Mouse (Mus musculus): Measurements from ENCODE around the gene Gm9573. TPM values are rescaled to one million over a fixed set of nuclear protein-coding genes. Genes with fewer than 3 reads are reported as not detected.
A peak's percentile ranks its signal among the peaks of the same experiment; 100 is the strongest.

The Gm9573 gene
- polyA plus RNA-seq, 1 experiment from 2014 or later = not detected

GRCm38 (mm10) chr17:35639352-35639751 is 12.9 kb upstream of the Gm9573 start:
- Histone ChIP-seq H3K36me3 (no peaks in the 10 kb centered on the region), H3K27me3 (peaks cover 17% of the 10 kb centered on the region), H3K27ac (peak overlapping the region; percentile 52), H3K9me3 (replicated peaks) (no peaks in the 10 kb centered on the region), H3K4me1 (replicated peaks) (peaks cover 14% of the 10 kb centered on the region), H3K9ac (no peak overlapping the region), H3K4me2 (peak overlapping the region; percentile 42), H3K4me3 (peak overlapping the region; percentile 19)
- ATAC-seq (replicated peaks; ENCODE audit: insufficient number of reproducible peaks, insufficient read depth, low FRiP score, low read depth) = no peak
- WGBS = 30% methylated on average over 6 of the region's 6 CpGs

- peaks cover 10% of the 10 kb centered on the region for H3K27me3 ChIP-seq
- H3K4me1 ChIP-seq (replicated peaks) = peaks cover 16% of the 10 kb centered on the region
- H3K36me3 ChIP-seq = no peaks in the 10 kb centered on the region
- 16% methylated on average over 14 of the region's 14 CpGs for WGBS
- H3K9me3 ChIP-seq (replicated peaks) = no peaks in the 10 kb centered on the region
- H3K9ac ChIP-seq = no peak overlapping the region
- peak overlapping the region; percentile 19 for H3K4me3 ChIP-seq
- peak overlapping the region; percentile 52 for H3K27ac ChIP-seq
- H3K4me2 ChIP-seq = peak overlapping the region; percentile 42
- ATAC-seq (replicated peaks; ENCODE audit: insufficient number of reproducible peaks, insufficient read depth, low FRiP score, low read depth) = peak; percentile 91
These were observed 12.2 kb upstream of the Gm9573 start for GRCm38 (mm10) chr17:35638475-35639190.

GRCm38 (mm10) chr17:35636363-35636762 is 9.9 kb upstream of the Gm9573 start:
- no peak overlapping the region for H3K4me3 ChIP-seq
- H3K4me2 ChIP-seq = peak overlapping the region; percentile 85
- no peak overlapping the region for H3K9ac ChIP-seq
- WGBS = 31% methylated on average over 5 of the region's 5 CpGs
- no peaks in the 10 kb centered on the region for H3K9me3 ChIP-seq (replicated peaks)
- no peaks in the 10 kb centered on the region for H3K36me3 ChIP-seq
- ATAC-seq (replicated peaks; ENCODE audit: insufficient number of reproducible peaks, insufficient read depth, low FRiP score, low read depth) = no peak
- H3K27ac ChIP-seq = no peak overlapping the region
- H3K4me1 ChIP-seq (replicated peaks) = peaks cover 16% of the 10 kb centered on the region
- peaks cover 5% of the 10 kb centered on the region for H3K27me3 ChIP-seq

- ATAC-seq (replicated peaks; ENCODE audit: insufficient number of reproducible peaks, insufficient read depth, low FRiP score, low read depth) = no peak
- 2% methylated on average over 15 of the region's 15 CpGs for WGBS
These were observed 9.3 kb upstream of the Gm9573 start for GRCm38 (mm10) chr17:35635699-35636111.

GRCm38 (mm10) chr17:35635202-35635601 is 8.8 kb upstream of the Gm9573 start:
- peaks cover 16% of the 10 kb centered on the region for H3K4me1 ChIP-seq (replicated peaks)
- H3K27ac ChIP-seq = no peak overlapping the region
- no peaks in the 10 kb centered on the region for H3K9me3 ChIP-seq (replicated peaks)
- no peak for ATAC-seq (replicated peaks; ENCODE audit: insufficient number of reproducible peaks, insufficient read depth, low FRiP score, low read depth)
- H3K27me3 ChIP-seq = peaks cover 3% of the 10 kb centered on the region
- H3K36me3 ChIP-seq = no peaks in the 10 kb centered on the region
- no peak overlapping the region for H3K9ac ChIP-seq
- no peak overlapping the region for H3K4me2 ChIP-seq
- no peak overlapping the region for H3K4me3 ChIP-seq
- WGBS = 69% methylated on average over 3 of the region's 3 CpGs

More at GRCm38 (mm10) chr17:35635699-35636111, 9.3 kb upstream of the Gm9573 start:
- Histone ChIP-seq H3K27me3 (peaks cover 3% of the 10 kb centered on the region), H3K9me3 (replicated peaks) (no peaks in the 10 kb centered on the region), H3K9ac (peak overlapping the region; percentile 48; the same call in 1 of the 2 replicates), H3K4me1 (replicated peaks) (peaks cover 16% of the 10 kb centered on the region), H3K4me3 (peak overlapping the region; percentile 53), H3K4me2 (peak overlapping the region; percentile 85), H3K36me3 (no peaks in the 10 kb centered on the region), H3K27ac (no peak overlapping the region)

DNA sequence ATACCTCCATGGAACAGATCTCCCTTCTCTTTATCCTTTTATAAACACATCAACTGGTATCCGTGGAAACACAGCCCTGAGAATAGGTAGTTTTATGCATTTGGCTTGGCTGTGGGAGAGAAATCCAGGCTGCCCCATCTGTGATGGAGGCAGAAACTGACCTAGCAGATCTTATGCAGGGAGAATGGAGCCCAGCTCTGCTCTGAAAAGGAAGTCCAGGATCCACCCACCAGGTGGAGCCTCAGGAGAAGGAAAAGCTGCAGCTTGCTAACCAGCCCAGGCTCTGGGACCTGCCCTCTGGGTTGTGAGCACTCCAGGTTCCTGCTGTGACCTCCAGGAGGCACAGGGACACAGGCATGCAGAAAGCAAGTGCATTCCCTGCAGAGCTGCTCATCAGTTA is 7.6 kb upstream of the Gm9573 start:
- Histone ChIP-seq H3K27ac (no peak overlapping the region), H3K4me3 (no peak overlapping the region), H3K36me3 (no peaks in the 10 kb centered on the region), H3K27me3 (peaks cover 3% of the 10 kb centered on the region), H3K9me3 (replicated peaks) (no peaks in the 10 kb centered on the region), H3K4me1 (replicated peaks) (peaks cover 9% of the 10 kb centered on the region), H3K9ac (no peak overlapping the region), H3K4me2 (no peak overlapping the region)
- WGBS = 12% methylated on average over 1 of the region's 1 CpGs
- no peak for ATAC-seq (replicated peaks; ENCODE audit: insufficient number of reproducible peaks, insufficient read depth, low FRiP score, low read depth)

DNA sequence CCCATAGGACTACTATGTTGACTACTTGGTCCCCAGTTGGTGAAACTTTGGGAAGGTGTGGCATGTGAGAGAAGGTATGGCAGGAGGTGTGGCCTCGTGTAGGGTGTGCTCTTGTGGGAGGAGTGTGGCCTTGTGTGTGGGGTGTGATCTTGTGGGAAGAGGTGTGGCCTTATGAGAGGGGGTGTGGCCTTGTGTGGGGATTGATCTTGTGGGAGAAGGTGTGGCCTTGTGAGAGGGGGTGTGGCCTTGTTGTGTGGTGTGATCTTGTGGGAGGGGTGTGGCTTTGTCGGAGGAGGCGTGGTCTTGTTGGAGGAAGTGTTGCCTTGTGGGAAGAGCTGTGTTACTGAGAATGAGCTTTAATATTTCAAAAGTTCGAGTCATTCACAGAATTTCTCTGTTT is 9.3 kb downstream of the Gm9573 start:
- Histone ChIP-seq H3K4me3 (no peak overlapping the region), H3K27ac (no peak overlapping the region), H3K4me1 (replicated peaks) (no peaks in the 10 kb centered on the region), H3K27me3 (peaks cover 4% of the 10 kb centered on the region; the same call in 1 of the 2 replicates), H3K4me2 (no peak overlapping the region), H3K36me3 (no peaks in the 10 kb centered on the region), H3K9ac (no peak overlapping the region), H3K9me3 (replicated peaks) (no peaks in the 10 kb centered on the region)
- 0 out of 2 replicates have a peak, but pooled peaks have one; percentile 43 for ATAC-seq (replicated peaks; ENCODE audit: insufficient number of reproducible peaks, insufficient read depth, low FRiP score, low read depth)
- 61% methylated on average over 4 of the region's 4 CpGs for WGBS

DNA sequence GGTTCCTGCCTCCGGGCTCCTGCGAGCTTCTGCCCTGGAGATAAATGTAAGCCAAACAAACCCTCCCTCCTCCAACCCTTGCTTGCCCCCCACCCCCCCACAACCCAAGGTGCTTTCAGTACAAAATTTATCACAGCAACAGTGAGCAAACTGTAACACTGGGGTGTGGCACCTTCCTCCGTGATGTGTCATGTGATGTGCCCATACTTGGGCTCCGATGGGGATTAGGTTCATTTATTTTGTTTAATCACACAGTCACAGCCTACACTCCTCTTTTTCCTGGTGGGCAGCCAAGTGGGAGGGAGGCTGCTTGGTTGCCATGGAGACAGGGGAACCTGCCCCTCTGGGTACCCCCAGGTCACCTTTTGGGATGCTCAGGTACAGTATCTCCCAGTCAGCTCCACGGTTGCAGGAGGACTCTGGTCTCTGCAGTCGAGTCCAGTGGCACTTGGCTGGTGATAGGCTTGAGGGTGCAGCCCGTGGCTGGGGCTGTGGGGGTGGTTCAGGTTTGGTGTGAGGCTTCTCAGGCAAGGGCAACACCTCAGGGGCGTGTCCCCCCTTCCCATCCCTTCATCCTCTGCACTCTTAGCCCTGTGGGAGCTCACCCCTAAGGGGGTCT is 24.6 kb downstream of the Gm9573 start:
- WGBS = 40% methylated on average over 8 of the region's 8 CpGs
- no peak overlapping the region for H3K27ac ChIP-seq
- no peak for ATAC-seq (replicated peaks; ENCODE audit: insufficient number of reproducible peaks, insufficient read depth, low FRiP score, low read depth)

DNA sequence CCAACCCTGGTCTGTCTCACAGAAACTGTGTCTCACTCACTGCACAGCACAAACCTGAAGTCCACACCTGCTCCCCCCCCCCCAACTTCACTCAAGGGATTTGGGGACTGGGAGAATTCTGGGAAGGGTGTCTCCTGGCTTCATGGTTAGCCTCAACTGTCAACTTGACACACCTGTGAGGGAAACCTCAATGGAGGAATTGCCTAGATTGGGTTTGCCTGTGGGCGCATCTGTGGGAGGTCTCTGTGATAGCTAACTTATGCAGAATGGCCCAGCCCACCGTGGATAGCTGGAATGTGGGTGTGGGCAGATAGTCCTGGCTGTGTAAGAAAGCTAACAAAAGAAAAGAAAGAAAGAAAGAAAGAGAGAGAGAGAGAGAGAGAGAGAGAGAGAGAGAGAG is 25.2 kb downstream of the Gm9573 start, which contains the start of gene Sfta2:
TSS of gene Sfta2 (plus strand) at position 301 of the 400 bp plus-strand sequence.
- no peak within 1 kb of the TSS for H3K9ac ChIP-seq
- no peaks in the 10 kb centered on the region for H3K4me1 ChIP-seq (replicated peaks)
- no peak within 1 kb of the TSS for H3K27ac ChIP-seq
- no peaks in the 10 kb centered on the region for H3K9me3 ChIP-seq (replicated peaks)
- H3K36me3 ChIP-seq = no peaks in the 10 kb centered on the region
- no peak within 1 kb of the TSS for H3K4me3 ChIP-seq
- H3K4me2 ChIP-seq = no peak within 1 kb of the TSS
- 50% methylated on average over 2 of the region's 2 CpGs for WGBS
- no peak for ATAC-seq (replicated peaks; ENCODE audit: insufficient number of reproducible peaks, insufficient read depth, low FRiP score, low read depth)
- H3K27me3 ChIP-seq = peaks cover 11% of the 10 kb centered on the region

More for the DNA sequence above, 24.6 kb downstream of the Gm9573 start:
- H3K9ac ChIP-seq = no peak overlapping the region
- H3K36me3 ChIP-seq = no peaks in the 10 kb centered on the region
- no peaks in the 10 kb centered on the region for H3K9me3 ChIP-seq (replicated peaks)
- H3K4me3 ChIP-seq = no peak overlapping the region
- no peaks in the 10 kb centered on the region for H3K4me1 ChIP-seq (replicated peaks)
- H3K4me2 ChIP-seq = no peak overlapping the region
- peaks cover 11% of the 10 kb centered on the region for H3K27me3 ChIP-seq

- no peaks in the 10 kb centered on the region for H3K4me1 ChIP-seq (replicated peaks)
- H3K27me3 ChIP-seq = peaks cover 4% of the 10 kb centered on the region
- H3K27ac ChIP-seq = no peak overlapping the region
- no peak overlapping the region for H3K4me3 ChIP-seq
- no peak for ATAC-seq (replicated peaks; ENCODE audit: insufficient number of reproducible peaks, insufficient read depth, low FRiP score, low read depth)
- 87% methylated on average over 3 of the region's 3 CpGs for WGBS
- no peaks in the 10 kb centered on the region for H3K36me3 ChIP-seq
- no peak overlapping the region for H3K9ac ChIP-seq
- H3K9me3 ChIP-seq (replicated peaks) = no peaks in the 10 kb centered on the region
- no peak overlapping the region for H3K4me2 ChIP-seq
These were observed 29.0 kb downstream of the Gm9573 start for GRCm38 (mm10) chr17:35597399-35597798.

DNA sequence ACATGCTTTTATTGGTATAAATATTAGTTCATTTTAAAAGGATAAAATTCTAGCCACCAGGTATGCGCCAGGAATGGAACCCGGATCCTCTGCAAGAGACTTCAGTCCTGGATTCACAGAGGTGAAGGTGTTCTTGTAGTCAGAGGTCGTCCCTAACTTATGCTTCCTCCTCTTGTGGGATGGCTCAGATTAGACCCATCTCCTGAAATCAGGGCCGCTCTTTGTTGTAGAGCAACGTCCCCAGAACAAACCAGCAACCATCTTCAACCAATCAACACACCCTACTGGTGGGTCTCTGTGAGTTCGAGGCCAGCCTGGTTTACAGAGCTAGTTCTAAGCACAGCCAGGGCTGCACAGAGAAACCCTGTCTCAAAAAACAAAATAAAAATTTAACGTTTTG is 32.0 kb downstream of the Gm9573 start:
- H3K27me3 ChIP-seq = no peaks in the 10 kb centered on the region; the same call in 1 of the 2 replicates
- H3K9me3 ChIP-seq (replicated peaks) = no peaks in the 10 kb centered on the region
- H3K4me1 ChIP-seq (replicated peaks) = no peaks in the 10 kb centered on the region
- H3K27ac ChIP-seq = no peak overlapping the region
- no peak overlapping the region for H3K9ac ChIP-seq
- no peak for ATAC-seq (replicated peaks; ENCODE audit: insufficient number of reproducible peaks, insufficient read depth, low FRiP score, low read depth)
- H3K36me3 ChIP-seq = no peaks in the 10 kb centered on the region
- no peak overlapping the region for H3K4me2 ChIP-seq
- no peak overlapping the region for H3K4me3 ChIP-seq
- 75% methylated on average over 7 of the region's 7 CpGs for WGBS

Measured in heart, embryonic 15.5 days (tissue).